Mouse (Mus musculus) kidney, adult 8-10 months (tissue): ENCODE results near the gene Msh2.

Experiments used
- DNase-seq, 2 experiments: peaks; one replicate each; pipeline ENCODE4 v3.0.0; 2022

The Msh2 gene

DNA sequence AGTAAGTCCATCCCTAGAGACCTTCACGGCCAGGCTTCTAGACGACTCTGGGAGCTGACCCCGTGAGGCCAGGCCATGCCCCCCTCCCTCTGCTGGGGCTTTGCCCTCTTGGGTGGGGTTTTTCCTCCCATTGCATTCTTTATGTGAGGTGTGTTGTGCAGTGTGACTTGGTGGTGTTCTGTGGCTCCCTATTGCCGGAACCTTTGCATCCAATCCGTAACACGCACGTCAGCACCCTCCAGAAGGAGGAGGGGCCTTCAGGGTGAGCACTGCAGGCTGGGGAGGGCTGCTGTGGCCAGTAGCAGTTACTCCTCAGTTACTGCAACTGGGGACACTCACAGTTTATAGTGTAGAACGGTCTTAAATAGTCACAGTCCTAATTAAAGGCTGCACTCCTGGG is 28.0 kb downstream of the Msh2 start:
- no peak for DNase-seq

DNA sequence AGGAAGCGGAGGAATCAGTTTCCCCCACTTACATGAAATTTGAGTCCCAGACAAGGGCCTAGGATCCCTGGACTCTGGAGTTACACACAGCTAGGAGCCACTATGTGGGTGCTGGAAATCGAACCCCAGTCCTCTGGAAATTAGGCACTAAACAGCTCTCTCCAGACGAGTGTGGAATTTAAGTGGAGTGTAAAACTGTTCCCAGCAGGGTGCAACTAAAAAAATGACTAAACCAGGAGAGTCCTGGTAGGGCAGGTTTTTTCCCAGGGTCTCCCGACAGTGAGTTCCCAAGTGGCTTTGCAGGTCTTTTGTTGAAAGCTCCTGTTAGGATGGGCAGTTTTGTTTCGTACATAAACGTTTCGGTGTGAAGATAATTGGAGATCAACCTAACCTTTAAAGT is 52.6 kb downstream of the Msh2 start:
- DNase-seq: no peak

DNA sequence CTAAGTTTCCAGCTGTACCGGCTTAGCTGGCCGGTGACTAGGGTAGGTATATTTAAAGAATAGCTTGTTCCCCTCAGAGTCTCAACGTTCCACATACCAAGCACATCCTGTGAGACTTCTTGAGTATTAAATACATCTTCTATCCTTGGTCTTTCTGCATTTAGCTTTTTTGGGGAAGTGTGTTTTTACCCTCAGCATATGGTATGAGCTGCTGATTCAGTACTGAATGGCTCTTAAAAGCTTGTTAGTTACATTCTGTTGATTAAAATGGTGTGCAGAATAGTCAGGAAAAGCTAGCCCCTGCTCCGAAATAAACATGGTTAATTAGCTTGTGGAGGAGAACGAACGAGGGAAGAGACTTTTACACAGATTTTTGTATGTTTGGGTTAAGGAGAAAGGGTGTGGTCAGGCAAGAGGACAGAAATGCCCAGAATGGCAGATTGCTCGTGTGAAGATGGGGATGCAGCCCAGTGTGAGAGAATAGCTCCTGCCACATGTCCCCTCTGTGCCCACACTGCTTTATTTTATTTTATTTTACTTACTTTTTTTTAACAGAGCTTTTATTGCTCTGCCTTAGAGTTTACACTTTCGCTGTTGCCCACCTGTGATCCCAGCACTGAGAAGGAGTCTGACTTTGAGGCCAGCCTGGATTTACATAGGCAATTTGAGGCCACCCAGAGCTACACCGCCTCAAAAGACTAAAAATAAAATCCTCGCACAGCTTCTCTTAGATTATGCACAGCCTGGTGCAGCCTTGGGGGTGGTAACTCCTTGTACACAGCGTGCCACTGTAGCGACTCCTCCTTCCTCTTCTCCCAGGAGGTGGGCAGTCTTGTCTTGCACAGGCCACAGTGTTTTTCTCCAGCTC is 54.6 kb downstream of the Msh2 start:
- no peak for DNase-seq

DNA sequence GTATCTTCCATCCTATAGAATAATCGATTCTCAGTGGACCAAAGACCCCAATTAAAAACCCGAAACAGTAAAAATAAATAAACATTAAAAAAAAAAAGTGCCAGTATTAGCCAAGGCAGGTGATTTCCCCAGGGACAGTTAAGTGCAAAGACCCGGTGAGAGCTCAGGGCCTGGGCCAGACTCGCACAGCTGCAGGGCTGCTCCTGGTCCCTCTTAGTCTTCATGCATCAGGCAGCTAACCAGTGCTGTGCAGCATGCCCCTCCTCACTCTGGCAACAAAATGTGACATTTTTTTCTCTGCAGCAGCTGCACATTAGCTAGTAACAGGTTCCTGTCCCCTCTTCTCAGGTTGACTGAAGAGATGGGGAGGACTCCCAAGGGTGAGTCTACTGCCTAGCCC is 59.8 kb downstream of the Msh2 start:
- no peak for DNase-seq

GRCm38 (mm10) chr17:87734471-87734870 is 62.3 kb downstream of the Msh2 start:
- no peak for DNase-seq

DNA sequence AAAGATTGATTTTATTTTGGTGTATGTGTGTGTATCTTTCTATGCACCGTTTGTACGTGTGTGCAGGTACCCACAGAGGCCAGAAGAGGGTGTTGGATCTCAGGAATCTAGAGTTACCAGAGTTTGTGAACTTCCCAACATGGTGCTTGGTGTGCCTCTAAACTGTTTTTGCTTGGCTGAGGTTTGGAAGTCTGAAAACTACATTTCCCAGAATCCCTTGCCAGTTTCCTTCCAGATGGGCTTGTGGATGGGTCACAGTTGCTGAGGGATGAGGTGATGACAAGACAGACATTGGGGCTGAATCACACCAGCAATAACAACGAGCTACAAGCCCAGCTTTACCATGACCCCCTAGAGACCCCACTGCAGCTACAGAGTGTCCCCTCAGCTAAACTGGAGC is 65.0 kb downstream of the Msh2 start:
- no peak for DNase-seq

DNA sequence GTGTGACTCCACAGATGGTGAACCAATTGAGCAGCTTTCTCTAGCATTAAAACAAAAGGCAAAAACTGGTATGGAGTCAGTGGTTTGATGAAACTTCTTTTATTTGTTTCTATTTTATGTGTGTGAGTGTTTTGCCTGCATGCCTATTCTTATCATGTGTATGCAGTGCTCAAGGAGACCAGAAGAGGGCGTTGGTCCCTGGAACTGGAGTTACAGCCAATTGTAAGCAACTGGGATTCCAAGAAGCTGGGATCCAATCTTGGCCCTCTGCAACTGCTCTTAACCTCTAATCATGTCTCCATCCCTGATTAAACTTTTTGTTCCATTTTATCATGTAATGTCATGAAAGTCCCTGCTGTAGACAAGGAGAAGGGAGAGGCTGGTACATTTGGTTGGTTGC is 67.7 kb downstream of the Msh2 start:
- no peak for DNase-seq

- DNase-seq: no peak
Observed at GRCm38 (mm10) chr17:87744985-87745925, 73.1 kb downstream of the Msh2 start.

- peak in 1 of 2 experiments; percentile 7 for DNase-seq
Observed at GRCm38 (mm10) chr17:87745926-87746888, 74.1 kb downstream of the Msh2 start.

- no peak for DNase-seq
Observed at GRCm38 (mm10) chr17:87760315-87760714, 88.2 kb downstream of the Msh2 start.

DNA sequence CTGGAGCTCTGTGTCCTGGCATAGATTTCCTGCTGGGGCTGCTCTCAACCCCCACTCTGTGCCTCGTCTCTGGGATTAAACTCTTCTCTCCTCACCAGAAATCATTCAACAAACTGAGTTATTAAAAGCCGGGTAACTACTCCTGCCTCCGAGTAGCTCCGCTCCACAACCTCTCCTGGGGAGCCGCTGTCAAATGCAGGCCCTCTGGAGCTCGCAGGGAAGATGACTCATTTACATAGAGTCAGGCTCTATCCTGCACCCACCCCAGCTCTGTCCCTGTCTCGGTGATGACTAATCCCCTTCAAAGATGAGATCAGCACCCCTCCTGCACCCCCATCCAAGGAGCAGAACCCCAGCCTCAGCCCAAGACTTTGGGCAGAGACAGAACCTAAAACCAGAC is 91.0 kb downstream of the Msh2 start:
- no peak for DNase-seq

DNA sequence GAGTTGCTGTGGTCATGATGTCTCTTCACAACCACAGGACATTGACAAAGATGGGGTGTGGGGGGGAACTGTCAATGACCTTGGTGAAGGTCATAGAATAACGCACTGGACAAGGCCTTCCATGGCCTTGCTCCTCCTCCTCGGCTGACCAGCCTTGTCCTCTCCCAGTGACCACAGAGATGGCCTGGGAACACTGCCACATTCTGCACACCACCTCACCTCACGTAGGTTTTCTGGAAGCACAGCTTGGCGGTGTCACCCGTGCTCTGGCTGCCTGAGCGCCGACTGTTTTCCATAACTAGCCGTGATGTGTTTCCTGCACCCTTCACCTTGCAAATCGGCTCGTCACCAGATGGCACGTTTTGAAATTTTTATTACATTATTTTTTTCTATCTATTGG is 92.9 kb downstream of the Msh2 start:
- DNase-seq: no peak

DNA sequence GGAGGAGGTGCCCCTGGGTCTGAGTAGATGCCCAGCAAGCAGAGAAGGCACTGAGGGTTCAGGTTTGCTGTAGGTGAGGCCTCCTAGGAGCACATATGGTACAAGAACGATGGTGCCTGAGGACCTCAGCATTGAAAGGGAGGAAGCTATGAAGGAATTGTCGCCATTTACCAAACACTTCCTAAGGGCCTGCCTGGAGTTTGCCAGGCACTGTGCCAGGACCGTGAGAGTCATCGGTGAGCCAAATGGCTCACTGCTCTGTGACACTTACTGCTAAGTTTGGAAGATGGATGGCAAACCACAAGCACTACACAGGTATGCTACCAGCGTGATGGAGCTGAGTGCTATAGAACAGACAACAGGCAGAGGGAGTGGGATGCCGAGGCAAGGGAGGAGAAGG is 94.8 kb downstream of the Msh2 start:
- DNase-seq: no peak

- DNase-seq: no peak
Observed at GRCm38 (mm10) chr17:87770766-87771165, 98.6 kb downstream of the Msh2 start.

GRCm38 (mm10) chr17:87773175-87773574 is 101.0 kb downstream of the Msh2 start:
- no peak for DNase-seq
